Mouse (Mus musculus) activated CD4-positive, CD25-positive, alpha-beta regulatory T cell, adult 4 months (primary cell): ENCODE measurements around the gene Cttn. TPM values are rescaled to one million over a fixed set of nuclear protein-coding genes. Genes with fewer than 3 reads are reported as not detected.

Source experiments
- ATAC-seq: one replicate; pipeline ENCODE4 v1.8.0; 2017
- polyA plus RNA-seq, 2 experiments: library from polyadenylated mRNA; unstranded; fragments of 100-300 nt; shearing (Covaris generic); gene quantifications; one replicate each; pipeline ENCODE4 v1.2.1; 2017

Cttn gene
- polyA plus RNA-seq, 2 experiments from 2014 or later: 2.8 to 4.2 TPM

GRCm38 (mm10) chr7:144387537-144387936 lies 83.3 kb downstream of the Cttn start:
- ATAC-seq: no peak

Other genes starting within 250 kb of the Cttn start
- 10 to 100 TPM; 24.3 to 24.7 TPM for gene Ppfia1, start 82.7 kb upstream of the Cttn start, polyA plus RNA-seq
- 1 to 10 TPM; 6.2 to 6.6 TPM for gene Fadd, start 111.5 kb upstream of the Cttn start, polyA plus RNA-seq